Mouse (Mus musculus) testis, postnatal 14 days (tissue): ENCODE data around the gene Plac8.

Source experiments
- DNase-seq: peaks from one replicate; pipeline ENCODE4 v3.0.0; 2021; ENCODE audit warnings: low spot score

Gene Plac8

GRCm38 (mm10) chr5:100572069-100572468, at the start of gene Plac8:
Gene Plac8, minus strand, starts transcription at chr5:100572245.
- no peak for DNase-seq

DNA sequence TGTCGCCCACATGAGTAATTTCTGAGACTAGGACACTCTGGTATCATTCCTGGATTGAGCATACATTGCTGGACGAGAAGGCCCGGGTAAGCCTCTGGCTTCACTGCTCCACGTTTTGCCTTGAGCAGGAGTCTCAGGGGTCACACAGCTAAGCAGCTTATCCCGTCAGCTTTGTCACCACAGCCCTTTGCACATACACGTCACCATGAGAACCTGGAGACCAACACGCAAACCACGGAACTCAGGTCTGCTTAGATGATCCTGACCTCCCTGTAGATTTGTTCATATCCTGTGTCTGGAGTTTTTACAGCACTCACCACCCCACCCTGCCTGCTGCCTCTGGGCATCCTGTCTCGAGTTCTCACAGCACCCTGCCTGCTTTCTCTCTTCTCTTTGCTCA, 48.9 kb upstream of the Plac8 start:
- no peak for DNase-seq

- DNase-seq = no peak
These were observed 47.7 kb upstream of the Plac8 start for GRCm38 (mm10) chr5:100619586-100620275.

GRCm38 (mm10) chr5:100613896-100614768, 42.1 kb upstream of the Plac8 start:
- DNase-seq = no peak

DNA sequence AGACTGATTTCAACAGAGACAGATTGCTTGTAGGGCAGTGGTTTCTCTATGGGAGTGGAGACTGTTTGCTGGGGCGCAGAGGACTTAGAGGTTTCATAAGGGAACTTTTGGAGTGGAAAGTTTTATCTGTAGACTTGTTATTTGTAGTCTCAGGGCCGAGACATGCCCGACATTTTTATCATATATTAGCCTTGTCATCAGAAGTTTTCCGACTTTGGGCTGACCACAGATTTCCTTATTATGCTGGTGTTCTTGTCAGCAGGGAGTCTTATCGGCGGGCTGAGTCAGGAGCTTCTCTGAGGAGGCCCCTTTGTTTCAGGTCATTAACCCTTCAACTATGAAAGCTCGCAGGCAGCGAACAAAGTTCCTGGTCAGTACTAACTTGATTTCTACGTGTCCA, 35.8 kb upstream of the Plac8 start:
- no peak for DNase-seq

DNA sequence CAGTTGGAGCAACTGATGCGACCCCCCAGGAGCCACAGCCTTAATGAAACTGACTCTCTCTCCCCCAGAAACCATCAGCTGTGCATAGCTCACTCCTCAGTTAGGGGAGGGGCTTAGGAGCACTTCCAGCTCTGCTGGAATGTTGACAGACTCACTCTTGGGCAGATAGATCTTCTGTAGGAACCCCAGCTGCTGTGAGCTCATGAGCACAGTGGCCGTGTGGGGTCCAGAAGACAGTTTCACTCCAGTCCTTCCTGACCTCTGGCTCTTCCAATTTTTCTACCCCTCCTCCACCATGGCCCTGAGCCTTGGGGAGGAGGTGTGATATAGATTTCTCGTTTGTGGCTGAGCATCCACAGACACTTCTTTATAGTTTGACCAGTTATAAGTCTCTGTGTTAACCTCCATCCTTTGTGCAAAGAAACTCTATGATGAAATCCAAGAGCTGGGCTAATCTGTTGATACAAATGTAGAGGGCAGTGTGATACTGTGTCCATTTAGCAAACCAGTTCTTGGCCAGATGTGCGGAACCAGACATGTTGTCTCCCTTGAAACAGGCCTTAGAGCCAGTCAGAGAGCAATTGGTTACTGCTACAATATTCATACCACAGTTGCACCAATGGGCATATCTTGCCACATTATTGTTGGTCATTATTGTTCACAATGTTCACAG, 35.2 kb upstream of the Plac8 start:
- DNase-seq = no peak

DNA sequence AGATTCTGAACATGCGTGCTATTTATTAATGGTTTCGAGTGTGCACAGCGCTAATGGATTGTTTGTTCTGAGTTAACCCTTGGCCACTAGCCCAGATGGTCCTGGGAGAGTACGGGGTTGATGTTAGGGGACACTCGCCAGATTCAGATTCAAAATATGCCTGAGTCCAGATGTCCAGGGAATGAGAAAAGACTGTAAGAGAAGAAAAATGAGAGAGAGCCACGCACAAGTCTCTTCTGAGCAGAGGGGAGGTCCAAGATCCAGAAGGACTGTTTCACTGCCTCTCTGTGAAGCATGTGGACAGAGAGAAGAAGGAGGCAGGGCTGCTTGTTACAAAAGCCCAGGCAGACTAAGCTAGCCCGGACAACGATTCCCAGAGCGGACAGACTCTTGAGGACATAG, 33.8 kb upstream of the Plac8 start:
- DNase-seq = peak; percentile 35

- DNase-seq = no peak
These were observed 32.0 kb upstream of the Plac8 start for GRCm38 (mm10) chr5:100604061-100604460.

- DNase-seq = no peak
These were observed 29.8 kb upstream of the Plac8 start for GRCm38 (mm10) chr5:100601864-100602263.

DNA sequence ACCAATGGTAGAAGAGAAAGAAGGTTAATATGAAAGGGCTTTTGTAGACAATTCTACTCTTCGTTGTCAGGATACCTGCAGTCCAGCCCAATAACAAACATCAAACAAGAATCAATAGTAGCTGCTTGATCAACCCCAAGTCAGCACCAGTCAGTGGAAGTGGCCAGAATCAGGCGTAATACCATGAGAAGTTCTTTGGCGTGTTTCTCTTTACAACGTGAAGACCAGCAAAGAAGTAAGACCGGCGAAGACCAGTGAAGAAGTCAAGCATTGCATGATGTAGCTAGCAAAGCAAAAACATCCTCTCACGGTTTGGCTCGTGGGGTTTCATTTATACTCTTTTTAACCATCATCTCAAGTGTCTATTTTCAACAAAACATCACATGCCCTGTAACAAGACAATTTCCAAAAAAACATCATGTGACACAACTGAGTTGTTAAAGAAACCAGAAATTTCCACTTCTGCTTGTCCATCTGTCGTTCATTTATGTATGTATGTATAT, 27.0 kb upstream of the Plac8 start:
- no peak for DNase-seq

- no peak for DNase-seq
These were observed 25.9 kb upstream of the Plac8 start for GRCm38 (mm10) chr5:100597886-100598485.

GRCm38 (mm10) chr5:100595999-100596398, 24.0 kb upstream of the Plac8 start:
- no peak for DNase-seq

DNA sequence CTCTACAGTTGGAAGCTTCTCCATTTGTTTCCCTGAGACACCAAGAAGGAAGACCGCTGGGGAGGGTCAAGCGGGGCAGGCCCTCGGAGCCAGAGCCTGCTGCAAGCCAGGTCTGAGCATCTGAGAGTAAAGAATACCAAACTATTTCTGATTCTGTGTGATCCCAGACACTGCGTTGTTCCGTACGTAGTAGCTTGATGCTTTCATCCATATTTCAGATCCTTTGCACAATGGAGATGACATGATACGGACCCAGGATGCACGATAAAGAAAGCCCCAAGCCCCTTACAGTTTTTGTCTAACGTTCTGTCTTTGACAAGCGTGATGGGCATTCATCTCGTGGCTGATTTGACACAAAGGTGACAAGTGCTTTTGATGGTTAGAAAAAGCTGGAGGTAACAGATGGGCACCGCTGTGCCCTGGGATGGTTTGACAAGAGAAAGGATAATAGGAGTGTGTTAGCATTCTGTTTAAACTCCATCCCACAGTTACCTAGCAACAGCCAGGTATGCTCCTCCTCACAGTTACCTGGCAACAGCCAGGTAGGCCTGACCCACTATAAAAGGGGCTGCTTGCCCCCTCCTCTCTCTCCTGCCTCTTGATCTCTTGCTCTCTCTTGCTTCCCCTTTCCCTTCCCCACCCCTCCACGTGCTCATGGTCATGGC, 22.9 kb upstream of the Plac8 start:
- no peak for DNase-seq

DNA sequence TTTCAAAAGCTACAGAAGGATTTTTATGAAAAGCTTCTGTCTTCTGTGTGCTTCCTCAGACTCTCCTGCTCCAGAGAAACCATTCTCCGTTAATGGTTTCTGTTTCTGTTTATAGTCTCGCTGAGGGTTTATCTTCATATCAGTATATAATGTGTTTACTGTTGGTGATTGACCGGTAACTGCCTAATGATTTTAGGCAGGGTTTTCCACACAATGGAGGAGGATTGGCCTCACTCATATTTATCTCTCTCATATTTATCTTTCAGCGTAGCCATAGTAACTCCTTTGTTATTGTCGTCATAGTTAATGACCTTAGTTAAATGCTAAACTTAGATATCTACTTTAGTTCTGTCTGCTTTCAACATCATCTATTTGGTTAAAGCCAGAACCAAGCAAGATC, 18.5 kb upstream of the Plac8 start:
- no peak for DNase-seq

DNA sequence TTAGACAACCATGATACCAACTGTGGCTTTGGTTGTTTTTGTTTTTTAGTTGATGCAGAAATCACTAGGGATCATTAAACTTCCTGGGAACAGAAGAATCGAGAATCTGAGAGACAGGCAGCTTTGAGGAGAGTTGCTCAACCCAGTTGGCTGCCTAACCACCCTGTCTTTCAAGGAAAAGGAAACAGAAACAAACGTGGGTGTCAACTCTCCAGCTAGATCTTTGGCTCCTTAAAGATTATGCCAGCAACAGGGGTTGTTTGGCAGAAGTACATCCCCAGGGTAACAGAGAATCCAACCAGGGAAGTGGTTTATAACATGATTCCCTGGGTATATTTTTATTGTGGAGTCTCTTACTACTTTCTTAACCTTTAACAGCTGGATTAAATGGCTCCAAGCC, 15.6 kb upstream of the Plac8 start:
- no peak for DNase-seq

- DNase-seq = no peak
These were observed 15.1 kb upstream of the Plac8 start for GRCm38 (mm10) chr5:100587136-100587535.

DNA sequence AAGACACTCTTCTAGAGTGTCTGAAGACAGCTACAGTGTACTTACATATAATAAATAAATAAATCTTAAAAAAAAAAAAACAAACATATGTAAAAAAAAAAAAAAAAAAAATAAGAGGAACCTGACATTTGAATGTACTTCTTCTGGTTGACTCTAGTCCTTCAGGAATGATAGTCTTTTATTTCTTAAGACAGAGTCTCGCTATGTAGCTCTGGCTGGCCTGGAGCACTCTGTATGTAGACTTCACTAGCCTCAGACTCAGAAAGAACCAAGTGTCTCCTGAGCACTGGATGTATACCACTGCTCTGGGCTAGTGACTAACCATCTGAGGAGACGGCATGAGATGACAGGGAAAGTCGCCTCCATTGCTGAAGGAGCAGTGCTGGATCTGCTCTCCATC, 13.6 kb upstream of the Plac8 start:
- no peak for DNase-seq

DNA sequence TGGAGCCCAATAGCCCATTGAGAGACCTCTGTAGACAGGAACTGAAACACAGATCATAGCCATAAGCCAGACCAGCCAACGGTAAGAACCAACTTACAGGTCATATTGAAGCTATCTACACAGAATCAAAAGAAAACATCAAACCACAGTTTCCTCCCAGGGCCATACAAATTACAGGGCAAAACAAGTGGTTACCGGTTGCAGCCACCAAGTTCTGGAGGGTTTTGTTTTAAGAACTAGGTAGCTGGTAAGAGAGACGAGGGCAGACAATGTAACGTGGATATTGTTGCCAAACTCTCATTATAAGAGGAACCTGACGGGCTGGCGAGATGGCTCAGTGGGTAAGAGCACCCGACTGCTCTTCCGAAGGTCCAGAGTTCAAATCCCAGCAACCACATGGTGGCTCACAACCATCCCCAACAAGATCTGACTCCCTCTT, 13.2 kb upstream of the Plac8 start:
- DNase-seq = no peak

DNA sequence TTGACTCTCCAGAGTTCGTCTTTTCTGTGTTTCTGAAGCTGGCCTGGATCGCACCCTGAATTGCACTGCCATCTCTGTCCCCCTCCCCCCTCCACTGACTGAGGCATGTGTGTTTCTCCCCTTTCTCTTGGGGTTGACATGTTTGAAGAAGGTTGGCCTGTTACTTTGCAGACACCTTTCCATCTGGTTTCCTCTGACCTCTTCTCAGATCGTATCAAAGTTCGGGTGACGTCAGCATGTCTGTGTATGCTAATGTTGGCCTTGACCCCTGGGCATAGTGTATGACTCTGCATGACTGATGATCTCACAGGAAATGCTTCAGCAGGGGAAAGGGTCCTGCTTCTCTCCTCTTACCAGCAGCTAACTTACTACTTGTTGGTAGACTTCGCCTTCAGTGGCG, 11.0 kb upstream of the Plac8 start:
- no peak for DNase-seq

- DNase-seq = no peak
These were observed 10.4 kb upstream of the Plac8 start for GRCm38 (mm10) chr5:100582435-100582826.

- DNase-seq = no peak
These were observed 9.8 kb upstream of the Plac8 start for GRCm38 (mm10) chr5:100581622-100582434.
